Mouse (Mus musculus): ENCODE measurements at regions not wholly inside any gene's neighbourhood (a gene's known extent, or its start where the extent isn't known, plus 50 kb on each side); places are given as distances from the start of the nearest gene placed in this dataset.

DNA sequence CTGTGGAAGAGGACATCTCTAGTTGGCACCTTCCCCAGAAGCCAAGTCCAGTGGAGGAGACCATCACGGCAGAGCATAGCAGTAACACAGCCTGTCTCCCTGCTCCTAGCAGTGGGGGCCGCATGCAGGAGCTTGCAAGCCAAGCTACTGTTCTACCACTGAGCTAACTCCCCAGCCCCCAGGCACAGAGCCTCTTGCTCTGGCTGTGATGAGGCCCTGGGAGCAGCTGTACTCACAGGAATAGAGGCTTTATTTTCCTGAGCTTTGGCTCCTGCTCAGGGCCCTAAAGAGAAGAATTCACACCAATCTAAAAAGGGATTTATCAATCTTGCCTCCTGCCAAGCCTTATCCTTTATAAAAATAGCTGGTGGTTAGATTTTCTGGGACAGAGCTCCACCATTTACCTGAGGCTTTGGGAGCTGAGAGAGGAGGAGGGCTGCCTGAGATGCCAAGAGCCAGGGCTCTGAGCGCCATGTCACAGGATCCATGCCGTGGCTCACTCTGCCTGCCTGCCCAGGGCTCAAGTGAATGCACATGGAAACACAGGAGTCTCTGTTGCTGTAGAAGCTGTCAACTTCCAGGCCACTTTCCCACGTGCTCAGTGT, 222.7 kb upstream of the Tcerg1l start:
- no peaks in the 10 kb centered on the region for H3K9me3 ChIP-seq (ENCODE audit: control insufficient read depth, low read length)
- no peak overlapping the region for H3K27ac ChIP-seq (ENCODE audit: low read depth, low read length)
- ATAC-seq (replicated peaks; ENCODE audit: low FRiP score) (no peak), DNase-seq (ENCODE audit: low spot score) (no peak)
- WGBS: 67% methylated on average over 5 of the region's 5 CpGs
- no peak overlapping the region for H3K9ac ChIP-seq (ENCODE audit: low read depth, low read length)
- no peak overlapping the region for H3K4me3 ChIP-seq (ENCODE audit: low read depth, low read length)
- H3K27me3 ChIP-seq (replicated peaks; ENCODE audit: control insufficient read depth, insufficient read depth, low read length): no peaks in the 10 kb centered on the region
- H3K4me1 ChIP-seq (replicated peaks; ENCODE audit: control insufficient read depth, insufficient read depth, low read length): no peaks in the 10 kb centered on the region
- no peaks in the 10 kb centered on the region for H3K36me3 ChIP-seq (ENCODE audit: control insufficient read depth, insufficient read depth, low read length)
- no peak overlapping the region for H3K4me2 ChIP-seq

DNA sequence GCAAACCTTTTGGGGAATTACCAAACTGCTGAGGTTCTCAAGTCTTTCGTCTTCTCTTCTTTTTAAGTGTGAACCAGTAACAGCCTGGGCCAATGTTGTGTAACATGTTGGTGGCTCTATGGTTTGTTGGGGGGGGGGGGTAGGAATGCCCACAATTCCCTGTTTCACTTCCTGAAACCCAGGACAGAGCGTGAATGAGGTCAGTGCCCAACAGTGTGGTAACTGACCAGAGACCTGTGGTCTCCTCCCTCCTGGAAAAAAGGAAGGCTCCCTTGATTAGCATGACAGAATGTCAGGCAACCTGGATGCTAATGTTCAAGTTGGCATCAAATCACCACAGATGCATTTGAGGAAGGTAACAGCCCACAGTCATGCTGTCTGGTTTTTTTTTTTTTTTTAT, 218.9 kb upstream of the Tcerg1l start:
- no peak overlapping the region for H3K9ac ChIP-seq (ENCODE audit: low read depth, low read length)
- no peak for ATAC-seq (replicated peaks; ENCODE audit: low FRiP score)
- no peak overlapping the region for H3K27ac ChIP-seq (ENCODE audit: low read depth, low read length)
- H3K36me3 ChIP-seq (ENCODE audit: control insufficient read depth, insufficient read depth, low read length): no peaks in the 10 kb centered on the region
- H3K27me3 ChIP-seq (replicated peaks; ENCODE audit: control insufficient read depth, insufficient read depth, low read length): no peaks in the 10 kb centered on the region
- 58% methylated on average over 2 of the region's 2 CpGs for WGBS
- H3K4me3 ChIP-seq (ENCODE audit: low read depth, low read length): no peak overlapping the region
- no peaks in the 10 kb centered on the region for H3K9me3 ChIP-seq (ENCODE audit: control insufficient read depth, low read length)
- DNase-seq (ENCODE audit: low spot score): no peak
- no peak overlapping the region for H3K4me2 ChIP-seq
- no peaks in the 10 kb centered on the region for H3K4me1 ChIP-seq (replicated peaks; ENCODE audit: control insufficient read depth, insufficient read depth, low read length)

GRCm38 (mm10) chr7:138609605-138610004, 212.1 kb upstream of the Tcerg1l start:
- no peaks in the 10 kb centered on the region for H3K36me3 ChIP-seq (ENCODE audit: control insufficient read depth, insufficient read depth, low read length)
- no peaks in the 10 kb centered on the region for H3K4me1 ChIP-seq (replicated peaks; ENCODE audit: control insufficient read depth, insufficient read depth, low read length)
- no peak overlapping the region for H3K4me3 ChIP-seq (ENCODE audit: low read depth, low read length)
- H3K4me2 ChIP-seq: no peak overlapping the region
- no peak overlapping the region for H3K9ac ChIP-seq (ENCODE audit: low read depth, low read length)
- H3K27ac ChIP-seq (ENCODE audit: low read depth, low read length): no peak overlapping the region
- ATAC-seq (replicated peaks; ENCODE audit: low FRiP score) (no peak), DNase-seq (ENCODE audit: low spot score) (no peak)
- 72% methylated on average over 3 of the region's 3 CpGs for WGBS
- H3K27me3 ChIP-seq (replicated peaks; ENCODE audit: control insufficient read depth, insufficient read depth, low read length): no peaks in the 10 kb centered on the region
- H3K9me3 ChIP-seq (ENCODE audit: control insufficient read depth, low read length): no peaks in the 10 kb centered on the region

- H3K4me3 ChIP-seq (ENCODE audit: low read depth, low read length): no peak overlapping the region
- no peaks in the 10 kb centered on the region for H3K27me3 ChIP-seq (replicated peaks; ENCODE audit: control insufficient read depth, insufficient read depth, low read length)
- DNase-seq (ENCODE audit: low spot score) (no peak), ATAC-seq (replicated peaks; ENCODE audit: low FRiP score) (no peak)
- H3K4me1 ChIP-seq (replicated peaks; ENCODE audit: control insufficient read depth, insufficient read depth, low read length): no peaks in the 10 kb centered on the region
- H3K27ac ChIP-seq (ENCODE audit: low read depth, low read length): no peak overlapping the region
- no peak overlapping the region for H3K4me2 ChIP-seq
- no peak overlapping the region for H3K9ac ChIP-seq (ENCODE audit: low read depth, low read length)
- H3K9me3 ChIP-seq (ENCODE audit: control insufficient read depth, low read length): no peaks in the 10 kb centered on the region
- WGBS: 80% methylated on average over 4 of the region's 4 CpGs
- no peaks in the 10 kb centered on the region for H3K36me3 ChIP-seq (ENCODE audit: control insufficient read depth, insufficient read depth, low read length)
Observed at GRCm38 (mm10) chr7:138609124-138609523, 211.6 kb upstream of the Tcerg1l start.

- no peak for DNase-seq (ENCODE audit: low spot score)
- no peak overlapping the region for H3K9ac ChIP-seq (ENCODE audit: low read depth, low read length)
- no peaks in the 10 kb centered on the region for H3K36me3 ChIP-seq (ENCODE audit: control insufficient read depth, insufficient read depth, low read length)
- H3K4me3 ChIP-seq (ENCODE audit: low read depth, low read length): no peak overlapping the region
- no peak overlapping the region for H3K4me2 ChIP-seq
- H3K9me3 ChIP-seq (ENCODE audit: control insufficient read depth, low read length): no peaks in the 10 kb centered on the region
- ATAC-seq (replicated peaks; ENCODE audit: low FRiP score): no peak
- H3K27ac ChIP-seq (ENCODE audit: low read depth, low read length): no peak overlapping the region
- no peaks in the 10 kb centered on the region for H3K27me3 ChIP-seq (replicated peaks; ENCODE audit: control insufficient read depth, insufficient read depth, low read length)
- no peaks in the 10 kb centered on the region for H3K4me1 ChIP-seq (replicated peaks; ENCODE audit: control insufficient read depth, insufficient read depth, low read length)
- 76% methylated on average over 11 of the region's 11 CpGs for WGBS
Observed at GRCm38 (mm10) chr7:138606363-138606964, 208.9 kb upstream of the Tcerg1l start.

DNA sequence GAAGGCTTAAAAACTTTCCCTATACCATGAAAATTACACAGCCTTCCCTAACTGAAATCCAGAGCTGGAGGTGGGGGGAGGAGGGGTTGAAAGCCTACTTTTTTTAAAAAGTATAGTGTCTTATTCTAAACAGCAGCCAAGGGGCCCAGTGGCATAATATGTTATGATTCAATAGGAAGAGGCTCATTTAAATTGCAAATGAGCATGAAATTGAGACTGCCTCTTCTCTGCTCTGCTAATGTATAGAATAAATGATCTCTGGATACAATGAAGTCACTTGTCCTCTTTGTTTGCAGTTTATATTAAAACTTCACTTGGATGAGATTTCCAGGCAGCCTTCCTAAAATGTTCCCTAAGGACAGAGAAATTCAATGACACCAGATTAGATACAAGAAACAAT, 208.4 kb upstream of the Tcerg1l start:
- DNase-seq (ENCODE audit: low spot score) (no peak), ATAC-seq (replicated peaks; ENCODE audit: low FRiP score) (no peak)
- Histone ChIP-seq H3K36me3 (ENCODE audit: control insufficient read depth, insufficient read depth, low read length) (no peaks in the 10 kb centered on the region), H3K4me2 (no peak overlapping the region), H3K27me3 (replicated peaks; ENCODE audit: control insufficient read depth, insufficient read depth, low read length) (no peaks in the 10 kb centered on the region), H3K9me3 (ENCODE audit: control insufficient read depth, low read length) (no peaks in the 10 kb centered on the region), H3K4me3 (ENCODE audit: low read depth, low read length) (no peak overlapping the region), H3K27ac (ENCODE audit: low read depth, low read length) (no peak overlapping the region), H3K9ac (ENCODE audit: low read depth, low read length) (no peak overlapping the region), H3K4me1 (replicated peaks; ENCODE audit: control insufficient read depth, insufficient read depth, low read length) (no peaks in the 10 kb centered on the region)

DNA sequence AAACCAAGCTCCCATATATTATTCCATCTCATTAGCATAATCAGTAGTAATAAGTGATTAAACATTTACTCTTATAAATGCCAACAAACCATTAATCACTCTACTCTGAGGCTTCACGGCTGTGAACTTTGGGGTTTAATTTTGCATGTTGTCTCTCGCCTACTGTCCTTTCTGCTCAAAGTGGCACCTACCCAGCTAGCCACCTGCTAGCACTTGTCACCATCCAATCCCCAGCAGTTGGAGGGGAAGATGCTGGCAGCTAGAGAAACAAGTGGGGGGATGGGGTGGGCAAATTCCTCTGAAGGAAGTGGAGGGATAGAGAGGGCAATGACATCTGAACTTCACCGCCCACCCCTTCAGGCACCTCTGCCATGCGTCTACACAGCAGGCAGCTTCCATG, 204.2 kb upstream of the Tcerg1l start:
- Histone ChIP-seq H3K4me3 (ENCODE audit: low read depth, low read length) (no peak overlapping the region), H3K4me1 (replicated peaks; ENCODE audit: control insufficient read depth, insufficient read depth, low read length) (no peaks in the 10 kb centered on the region), H3K27me3 (replicated peaks; ENCODE audit: control insufficient read depth, insufficient read depth, low read length) (no peaks in the 10 kb centered on the region), H3K9ac (ENCODE audit: low read depth, low read length) (no peak overlapping the region), H3K27ac (ENCODE audit: low read depth, low read length) (no peak overlapping the region), H3K4me2 (no peak overlapping the region), H3K9me3 (ENCODE audit: control insufficient read depth, low read length) (no peaks in the 10 kb centered on the region), H3K36me3 (ENCODE audit: control insufficient read depth, insufficient read depth, low read length) (no peaks in the 10 kb centered on the region)
- no peak for ATAC-seq (replicated peaks; ENCODE audit: low FRiP score)
- no peak for DNase-seq (ENCODE audit: low spot score)
- WGBS: 60% methylated on average over 4 of the region's 4 CpGs

DNA sequence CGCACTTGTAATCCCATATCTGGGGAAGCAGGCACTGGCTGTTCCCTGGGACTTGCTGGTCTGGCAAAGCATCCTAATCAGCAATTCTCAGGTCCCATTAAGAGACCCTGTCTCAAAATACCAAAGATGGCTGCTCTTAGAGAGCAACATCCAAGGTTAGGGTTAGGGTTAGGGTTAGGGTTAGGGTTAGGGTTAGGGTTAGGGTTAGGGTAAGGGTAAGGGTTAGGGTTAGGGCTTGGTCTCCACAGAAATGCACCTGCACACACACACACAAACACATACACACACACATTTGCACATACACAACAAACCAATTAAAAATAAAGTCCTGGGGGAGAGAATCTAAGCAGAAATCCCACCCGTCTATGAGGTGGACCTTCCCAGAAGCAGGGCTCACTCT, 195.8 kb upstream of the Tcerg1l start:
- Histone ChIP-seq H3K9me3 (ENCODE audit: control insufficient read depth, low read length) (no peaks in the 10 kb centered on the region), H3K4me3 (ENCODE audit: low read depth, low read length) (no peak overlapping the region), H3K9ac (ENCODE audit: low read depth, low read length) (no peak overlapping the region), H3K36me3 (ENCODE audit: control insufficient read depth, insufficient read depth, low read length) (no peaks in the 10 kb centered on the region), H3K27me3 (replicated peaks; ENCODE audit: control insufficient read depth, insufficient read depth, low read length) (no peaks in the 10 kb centered on the region), H3K27ac (ENCODE audit: low read depth, low read length) (no peak overlapping the region), H3K4me1 (replicated peaks; ENCODE audit: control insufficient read depth, insufficient read depth, low read length) (no peaks in the 10 kb centered on the region), H3K4me2 (no peak overlapping the region)
- ATAC-seq (replicated peaks; ENCODE audit: low FRiP score) (no peak), DNase-seq (ENCODE audit: low spot score) (no peak)
- WGBS: 86% methylated on average over 2 of the region's 2 CpGs

DNA sequence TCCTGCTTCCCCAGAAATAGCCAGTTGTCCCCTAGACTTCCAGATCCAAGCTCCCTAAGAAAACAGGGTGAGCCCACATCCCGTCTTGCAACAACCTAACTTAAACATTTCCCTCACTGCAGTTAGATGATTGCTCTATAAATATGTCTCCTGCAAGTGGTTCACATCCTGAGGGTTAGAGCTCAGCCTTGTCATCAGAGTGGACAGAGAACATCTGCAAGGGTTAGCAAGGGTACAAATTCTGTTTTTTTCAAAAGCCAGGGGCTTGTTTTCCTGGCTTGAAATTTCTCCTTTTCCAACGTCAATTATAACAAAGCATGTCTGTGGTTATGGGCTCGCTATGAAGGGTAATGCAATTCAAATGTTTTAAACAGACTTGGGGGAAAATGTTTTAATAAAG, 169.8 kb upstream of the Tcerg1l start:
- H3K4me2 ChIP-seq: no peak overlapping the region
- no peaks in the 10 kb centered on the region for H3K36me3 ChIP-seq (ENCODE audit: control insufficient read depth, insufficient read depth, low read length)
- DNase-seq (ENCODE audit: low spot score): no peak
- H3K27me3 ChIP-seq (replicated peaks; ENCODE audit: control insufficient read depth, insufficient read depth, low read length): no peaks in the 10 kb centered on the region
- no peak overlapping the region for H3K27ac ChIP-seq (ENCODE audit: low read depth, low read length)
- H3K4me3 ChIP-seq (ENCODE audit: low read depth, low read length): no peak overlapping the region
- WGBS: 74% methylated on average over 3 of the region's 3 CpGs
- H3K4me1 ChIP-seq (replicated peaks; ENCODE audit: control insufficient read depth, insufficient read depth, low read length): no peaks in the 10 kb centered on the region
- H3K9me3 ChIP-seq (ENCODE audit: control insufficient read depth, low read length): no peaks in the 10 kb centered on the region
- H3K9ac ChIP-seq (ENCODE audit: low read depth, low read length): no peak overlapping the region
- no peak for ATAC-seq (replicated peaks; ENCODE audit: low FRiP score)
